Mouse (Mus musculus): Measurements from ENCODE around the gene Ntpcr.

Ntpcr gene

GRCm38 (mm10) chr8:125777478-125778164 lies 47.9 kb downstream of the Ntpcr start:
- no peak for DNase-seq

DNA sequence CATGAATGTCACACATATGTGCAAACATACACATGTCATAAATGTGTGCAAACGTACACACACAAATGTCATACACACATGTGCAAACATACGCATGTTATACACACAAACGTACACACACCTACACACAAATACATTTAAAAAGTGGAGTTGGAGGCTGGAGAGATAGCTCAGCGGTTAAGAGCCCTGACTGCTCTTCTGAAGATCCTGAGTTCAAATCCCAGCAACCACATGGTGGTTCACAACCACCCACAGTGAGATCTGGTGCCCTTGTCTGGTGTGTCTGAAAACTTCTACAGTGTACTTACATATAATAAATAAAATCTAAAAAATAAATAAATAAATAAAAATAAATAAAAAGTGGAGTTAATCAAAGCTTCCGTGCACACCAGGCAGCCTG lies 49.2 kb downstream of the Ntpcr start:
- DNase-seq: peak; percentile 16

DNA sequence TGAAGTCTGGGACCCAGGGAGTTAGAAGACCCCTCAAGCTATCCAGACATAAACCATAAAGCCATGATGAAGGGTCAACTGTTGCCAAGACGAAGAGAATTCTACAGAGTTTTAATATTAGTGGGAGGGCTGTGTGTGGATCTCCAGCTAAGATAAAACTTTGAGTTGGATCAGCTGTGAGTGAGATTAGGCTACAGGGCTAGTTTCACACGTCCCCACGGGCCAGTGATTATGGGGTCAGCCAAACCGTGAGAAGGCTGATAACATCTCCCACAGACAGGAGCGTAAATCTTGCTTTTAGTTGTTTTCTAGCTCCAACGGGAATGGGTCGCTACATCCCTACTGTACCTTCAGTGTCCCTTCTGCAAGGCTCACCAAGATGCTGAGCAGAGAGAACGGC lies 49.9 kb downstream of the Ntpcr start:
- DNase-seq: no peak

DNA sequence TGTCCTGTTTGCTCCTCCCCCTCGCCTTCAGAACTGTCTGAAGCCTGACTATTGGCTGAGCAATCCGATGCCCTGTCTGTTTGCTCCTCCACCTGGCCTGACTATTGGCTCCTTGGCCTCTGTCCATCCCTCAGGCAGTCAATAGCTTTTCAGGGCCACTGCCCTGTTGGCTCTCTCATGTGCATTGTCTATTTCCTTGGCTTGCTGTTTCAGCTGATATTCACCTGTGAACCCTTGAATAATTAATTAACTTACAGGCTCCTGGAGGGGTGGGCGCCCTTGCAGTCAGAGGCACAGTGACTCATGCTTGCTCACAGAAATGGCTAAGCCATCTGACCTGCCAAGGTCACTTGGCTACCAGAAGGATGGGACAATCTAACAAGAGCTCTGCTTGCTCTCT lies 52.4 kb downstream of the Ntpcr start:
- DNase-seq: no peak

DNA sequence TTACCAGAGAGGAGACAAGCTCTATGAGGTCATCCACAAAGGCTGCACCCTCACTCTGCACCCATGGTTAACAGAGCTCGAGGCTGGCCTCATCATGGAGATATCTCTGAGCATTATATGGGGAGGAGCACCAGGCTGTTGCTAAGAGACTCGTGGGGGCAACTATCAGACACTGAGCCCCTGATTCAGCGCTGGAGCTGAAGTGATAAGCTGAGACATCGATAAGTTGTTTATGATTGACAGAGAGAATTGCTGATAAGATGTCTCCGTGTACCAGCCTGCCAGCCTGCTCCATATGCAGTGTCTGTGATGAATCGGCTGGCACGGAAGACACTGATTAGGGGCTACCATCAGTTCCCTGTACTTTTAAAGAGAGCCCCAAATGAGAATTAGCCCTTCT lies 57.1 kb downstream of the Ntpcr start:
- no peak for DNase-seq

DNA sequence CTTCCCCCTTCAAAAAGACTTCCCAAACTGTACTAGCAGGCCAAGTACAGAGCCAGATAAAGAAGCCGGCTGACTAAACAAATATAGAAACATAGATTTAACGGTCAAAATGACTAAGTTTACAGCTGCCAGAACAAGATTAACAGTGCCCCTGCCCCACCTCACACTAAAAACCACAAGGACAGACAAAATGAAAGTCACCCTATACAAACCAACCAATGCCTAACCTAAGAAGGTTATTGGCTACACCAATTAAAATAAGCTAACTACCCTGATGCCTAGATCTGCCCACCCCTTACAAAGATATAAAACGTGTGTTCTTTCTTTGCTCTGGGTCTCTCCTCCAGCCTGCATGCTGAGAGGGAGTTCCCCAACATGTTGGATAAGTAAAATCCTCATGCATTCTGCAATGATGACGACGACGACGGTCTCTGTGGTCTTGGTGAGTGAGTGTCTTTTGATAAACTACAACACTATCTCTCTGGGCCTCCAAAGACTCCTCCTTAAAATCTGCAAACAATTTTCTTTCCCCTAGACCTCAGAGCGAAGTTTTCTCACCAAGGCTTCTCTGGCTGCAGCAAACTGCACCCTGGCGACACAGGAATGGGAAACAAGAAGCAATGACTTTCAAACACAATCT lies 63.2 kb downstream of the Ntpcr start:
- DNase-seq: no peak

GRCm38 (mm10) chr8:125795341-125795740 lies 65.6 kb downstream of the Ntpcr start:
- DNase-seq: no peak

GRCm38 (mm10) chr8:125796970-125797369 lies 67.2 kb downstream of the Ntpcr start:
- no peak for DNase-seq

All from thymus, postnatal 4 days (tissue).